Mouse (Mus musculus) retina, embryonic 14.5 days (tissue): ENCODE results near the gene Dennd1a.
A peak's percentile ranks its signal among the peaks of the same experiment; 100 is the strongest.
"Not testable (repeated sequence)": the region's sequence is repeated elsewhere in the genome, so short reads cannot be mapped to it uniquely, and the experiment has no call there.

Source experiments
- DNase-seq: peaks from one replicate; pipeline ENCODE4 v3.0.0-alpha.2; 2015; ENCODE audit warnings: low spot score

Gene Dennd1a

DNA sequence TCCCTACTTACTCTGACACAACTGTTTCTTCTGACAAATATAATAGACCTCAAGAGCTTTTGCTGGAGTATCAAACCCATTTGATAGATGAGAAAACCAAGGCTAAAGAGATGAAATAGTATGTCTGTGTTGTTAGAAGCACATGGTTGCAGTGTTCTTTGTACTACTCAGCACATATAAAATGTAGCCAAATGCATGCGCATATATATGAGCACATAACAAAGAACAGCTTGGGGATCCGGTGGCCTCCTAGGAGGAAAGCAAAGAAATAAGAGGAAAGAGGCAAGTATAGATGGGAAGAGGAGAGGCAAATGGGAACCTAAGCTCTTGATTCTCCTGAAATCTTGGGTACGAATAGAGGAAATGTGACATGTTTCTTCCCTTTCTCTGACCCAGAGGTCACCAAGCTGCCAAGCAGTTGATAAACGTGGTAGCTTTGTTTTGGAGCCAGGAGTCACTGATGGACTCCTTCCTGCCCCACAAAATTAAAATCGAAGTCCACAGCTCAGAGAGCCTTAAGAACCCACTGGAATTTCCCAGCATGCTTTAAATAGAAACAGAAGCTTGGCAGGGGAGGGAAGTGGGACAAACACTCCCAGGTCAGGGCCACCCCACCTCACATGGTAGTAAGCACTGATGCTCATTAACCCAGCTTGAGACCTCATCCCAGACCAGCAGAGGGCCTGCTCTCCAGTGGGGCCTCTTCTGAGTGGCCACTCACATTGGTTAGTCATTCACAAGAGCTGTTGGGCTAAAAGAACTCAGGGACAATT is 317.3 kb downstream of the Dennd1a start:
- DNase-seq: no peak

DNA sequence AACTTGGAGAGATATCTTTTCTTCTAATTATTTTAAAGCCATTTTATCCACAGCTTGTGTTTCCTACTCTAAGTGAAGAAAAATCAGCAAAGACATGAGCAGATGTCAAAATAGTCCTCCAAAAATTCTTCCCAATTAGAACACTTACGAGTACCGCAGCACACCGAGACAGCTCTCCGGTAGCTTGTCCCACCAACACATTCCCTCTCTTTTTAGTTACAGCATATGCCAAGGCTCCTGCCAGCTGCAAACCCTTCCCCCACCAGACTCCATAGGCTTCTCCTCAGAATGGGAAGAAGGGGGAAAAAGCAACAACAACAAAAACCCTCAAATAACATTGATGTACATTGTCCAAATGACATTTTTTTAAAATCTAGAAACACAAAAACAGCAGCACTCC is 322.7 kb downstream of the Dennd1a start:
- DNase-seq: no peak

- DNase-seq: no peak
Measured at GRCm38 (mm10) chr2:37963362-37963761, 323.8 kb downstream of the Dennd1a start.

GRCm38 (mm10) chr2:37948424-37948823 is 338.8 kb downstream of the Dennd1a start:
- no peak for DNase-seq

GRCm38 (mm10) chr2:37945598-37946336 is 341.4 kb downstream of the Dennd1a start:
- peak; percentile 70 for DNase-seq

GRCm38 (mm10) chr2:37942906-37943305 is 344.3 kb downstream of the Dennd1a start:
- no peak for DNase-seq

- no peak for DNase-seq
Measured at GRCm38 (mm10) chr2:37941741-37942140, 345.4 kb downstream of the Dennd1a start.

DNA sequence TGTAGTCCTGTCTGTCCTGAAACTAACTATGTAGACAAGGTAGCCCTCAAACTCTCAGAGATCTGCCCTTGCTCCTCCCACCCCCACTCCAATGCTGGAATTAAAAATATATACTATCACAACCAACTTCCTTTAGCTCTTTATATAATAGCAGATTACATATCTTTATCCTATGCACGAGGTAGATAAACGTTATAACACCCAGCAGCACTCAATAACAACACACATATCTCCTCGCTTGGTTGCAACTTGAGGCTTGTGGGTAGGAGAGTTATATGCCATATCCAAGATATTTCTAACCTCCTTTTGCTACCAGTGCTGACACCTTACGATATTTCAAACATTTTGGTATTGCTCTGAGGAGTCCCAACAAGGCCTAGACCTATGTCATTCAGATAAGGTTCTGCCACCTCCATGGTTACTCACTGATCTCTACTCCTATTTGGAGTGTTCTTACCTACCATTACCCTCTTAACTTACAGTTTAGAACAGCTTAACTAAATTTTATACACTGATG is 346.3 kb downstream of the Dennd1a start:
- DNase-seq: no peak

- no peak for DNase-seq
Measured at GRCm38 (mm10) chr2:37939997-37940396, 347.2 kb downstream of the Dennd1a start.

GRCm38 (mm10) chr2:37936922-37937321 is 350.3 kb downstream of the Dennd1a start:
- DNase-seq: not testable (repeated sequence)

DNA sequence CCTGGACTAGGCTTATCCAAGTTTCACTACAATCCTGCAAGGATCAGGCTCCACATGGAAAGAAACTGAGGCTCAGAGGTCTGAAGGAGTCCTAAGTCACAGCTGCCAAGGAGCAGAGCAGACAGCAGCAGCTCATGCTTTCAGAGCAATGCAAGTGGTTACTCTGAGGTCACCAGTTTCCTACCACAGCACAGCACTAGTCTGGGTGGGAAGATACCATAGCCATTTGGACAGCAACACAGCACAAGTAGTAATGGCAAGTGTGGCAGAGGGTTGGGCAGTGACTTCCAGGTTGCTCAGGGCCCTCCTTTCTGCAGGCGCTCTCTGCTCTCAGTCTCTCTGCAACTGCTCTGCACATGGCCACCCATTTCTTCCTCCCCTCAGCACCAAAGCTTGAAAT is 354.9 kb downstream of the Dennd1a start:
- no peak for DNase-seq

GRCm38 (mm10) chr2:37931018-37931930 is 355.9 kb downstream of the Dennd1a start:
- peak; percentile 72 for DNase-seq

- DNase-seq: no peak
Measured at GRCm38 (mm10) chr2:37926133-37926503, 361.1 kb downstream of the Dennd1a start.

DNA sequence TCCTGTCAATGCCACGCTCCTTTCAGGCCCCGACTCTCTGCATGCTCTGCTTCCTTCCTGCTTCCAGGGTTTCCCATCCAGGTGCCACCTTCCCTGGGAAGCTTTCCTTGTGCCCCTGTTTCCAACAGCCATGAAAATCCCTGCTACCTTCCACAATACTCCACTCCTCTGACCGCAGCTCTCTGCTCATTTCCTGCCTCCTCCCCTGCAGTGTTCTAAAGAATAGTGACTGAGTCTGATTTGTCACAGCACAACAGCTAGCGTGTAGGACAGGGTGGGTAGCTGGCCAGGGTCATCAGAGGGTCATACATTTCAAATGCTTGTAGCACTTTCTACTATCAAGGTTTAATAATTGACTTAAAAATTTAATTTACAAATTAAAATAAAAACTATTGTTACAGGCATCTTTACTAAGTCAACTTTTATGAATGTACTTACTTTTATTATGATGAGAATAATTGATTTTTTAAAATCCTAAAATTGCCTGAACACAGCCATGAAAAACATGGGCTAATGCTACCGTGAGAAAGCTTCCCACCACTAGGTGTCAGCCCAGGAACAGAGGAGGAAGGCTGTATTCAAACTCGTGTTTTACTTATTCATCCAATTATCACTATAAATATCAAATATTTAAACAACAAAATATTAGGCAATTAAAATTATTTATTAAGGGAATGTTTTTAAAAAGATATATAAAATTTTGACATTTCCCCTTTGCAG is 361.6 kb downstream of the Dennd1a start:
- DNase-seq: peak; percentile 82

GRCm38 (mm10) chr2:37908721-37909506 is 378.3 kb downstream of the Dennd1a start:
- DNase-seq: no peak

GRCm38 (mm10) chr2:37908296-37908695 is 378.9 kb downstream of the Dennd1a start:
- no peak for DNase-seq

DNA sequence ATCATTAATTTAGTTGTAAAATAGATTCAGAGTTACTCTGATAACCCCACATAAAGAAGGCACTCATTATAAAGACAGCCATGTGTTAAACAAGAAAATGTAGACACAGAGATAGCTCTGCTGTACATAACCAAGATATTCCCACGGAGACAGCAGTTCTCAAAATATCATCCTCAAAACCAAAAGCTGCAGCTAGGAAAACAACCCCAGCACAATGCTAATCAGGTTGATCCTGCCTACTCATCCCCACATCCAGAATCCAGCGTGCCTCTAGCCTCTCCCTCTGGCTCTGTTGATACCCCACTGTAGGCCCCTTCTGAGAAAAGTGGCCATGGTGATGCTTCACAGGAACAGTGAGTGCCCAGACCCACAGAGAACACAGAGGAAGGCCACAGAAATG is 380.9 kb downstream of the Dennd1a start:
- DNase-seq: no peak

DNA sequence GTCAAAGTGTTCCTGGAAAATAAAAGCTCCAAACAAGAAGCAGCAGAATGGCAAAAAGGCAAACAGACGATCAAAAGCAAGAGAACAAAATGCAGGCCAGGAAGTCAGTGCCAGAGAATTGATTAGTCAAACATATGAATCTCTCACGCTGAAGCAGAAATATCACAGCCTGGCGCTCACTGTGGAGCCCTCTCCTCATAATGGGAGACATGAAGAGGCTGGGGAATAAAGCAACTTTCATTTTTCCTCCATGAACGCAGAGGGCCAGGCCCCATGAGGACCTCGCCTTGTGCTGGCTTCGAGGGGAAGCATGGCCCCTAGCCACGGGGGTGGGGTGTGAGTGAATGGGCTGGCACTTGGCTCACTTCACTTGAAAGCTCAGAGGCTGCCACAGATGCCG is 383.9 kb downstream of the Dennd1a start:
- DNase-seq: no peak

DNA sequence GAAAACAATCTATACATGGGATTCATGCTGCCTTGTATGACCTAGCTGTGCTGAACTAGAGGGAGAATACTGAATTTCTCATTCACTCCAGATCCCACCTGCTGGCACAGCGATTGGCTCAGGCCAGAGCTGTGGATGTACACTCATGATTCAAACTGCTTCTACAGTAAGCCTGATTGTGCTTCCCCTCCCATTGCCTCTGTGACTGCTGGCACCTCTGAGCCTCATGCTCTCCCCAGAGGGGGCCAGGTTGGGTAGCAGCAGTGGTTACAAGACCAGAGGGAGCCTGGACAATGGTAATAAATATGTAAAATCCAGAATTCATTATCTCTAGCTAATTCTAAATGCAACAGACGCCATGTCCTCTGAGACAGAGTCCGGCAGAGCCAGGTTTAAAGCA is 404.0 kb downstream of the Dennd1a start:
- DNase-seq: no peak

GRCm38 (mm10) chr2:37881262-37881913 is 405.8 kb downstream of the Dennd1a start:
- DNase-seq: no peak
